Mouse (Mus musculus) brain, embryonic 14.5 days (tissue): Measurements from ENCODE around the gene AL731706.2. TPM values are rescaled to one million over a fixed set of nuclear protein-coding genes. Genes with fewer than 3 reads are reported as not detected.
"Not testable (repeated sequence)": the region's sequence is repeated elsewhere in the genome, so short reads cannot be mapped to it uniquely, and the experiment has no call there.

Source experiments
- DNase-seq: peaks from one replicate; pipeline ENCODE4 v3.0.0-alpha.2; 2011; ENCODE audit warnings: low read depth
- CTCF ChIP-seq: fragments of 200-500 bp; IDR thresholded peaks from 2 replicates; pipeline ENCODE4 v1.5.1; 2012; ENCODE audit warnings: inconsistent platforms, mild to moderate bottlenecking, moderate library complexity, borderline replicate concordance; ENCODE audit not compliant: insufficient read depth, insufficient read length; ENCODE audit errors: extremely low read depth
- POLR2A ChIP-seq: fragments of 200-500 bp; IDR thresholded peaks from 2 replicates; pipeline ENCODE4 v1.6.1; 2012; ENCODE audit warnings: mild to moderate bottlenecking, inconsistent platforms, borderline replicate concordance; ENCODE audit not compliant: poor library complexity, insufficient read depth, insufficient read length, severe bottlenecking; ENCODE audit errors: extremely low read depth
- polyA plus RNA-seq: library from polyadenylated mRNA; depleted of rRNA; stranded (reverse); fragments of >200 nt; gene quantifications from 2 replicates; pipeline ENCODE4 v1.2.3, GENCODE M21; 2012; rRNA removed

The AL731706.2 gene
- polyA plus RNA-seq, 1 experiment = not detected

DNA sequence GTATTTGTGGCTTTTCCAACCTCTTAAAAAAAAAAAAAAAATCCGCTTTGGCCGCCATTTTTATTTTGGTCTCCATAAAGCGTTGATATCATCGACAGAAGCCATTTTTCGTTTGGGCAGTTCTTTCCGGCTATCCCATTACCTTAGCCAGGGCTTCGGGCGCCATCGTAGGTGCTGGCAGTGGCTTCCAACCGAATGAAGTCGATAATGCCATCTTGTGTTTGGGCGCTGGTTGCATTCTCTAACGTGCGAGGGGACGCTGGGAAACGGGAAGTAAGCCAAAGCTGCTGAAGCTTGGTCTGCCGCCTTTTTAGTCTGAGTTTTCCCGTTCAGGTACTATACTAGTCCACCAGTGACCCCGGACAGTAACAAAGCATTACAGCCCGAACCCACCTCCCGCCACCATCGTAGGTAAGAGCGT lies 6.5 kb upstream of the AL731706.2 start:
- DNase-seq = peak; percentile 100
- peak; percentile 1; the same call in 1 of the 2 replicates for TF ChIP-seq CTCF
- peak; percentile 51; the same call in 1 of the 2 replicates for TF ChIP-seq POLR2A

- DNase-seq = peak; percentile 100
- TF ChIP-seq POLR2A (peak; percentile 63; the same call in 1 of the 2 replicates), CTCF (no peak)
Measured at GRCm38 (mm10) chr2:136891068-136891950, 5.8 kb upstream of the AL731706.2 start, which contains the start of the genes Slx4ip, AL731706.1 and Mkks. Gene Slx4ip (plus strand): TSS chr2:136891218. Gene AL731706.1 (minus strand): TSS chr2:136891389. Gene Mkks (minus strand): TSS chr2:136891389.

- DNase-seq = not testable (repeated sequence)
Measured at GRCm38 (mm10) chr2:136890716-136891067, 5.2 kb upstream of the AL731706.2 start.

DNA sequence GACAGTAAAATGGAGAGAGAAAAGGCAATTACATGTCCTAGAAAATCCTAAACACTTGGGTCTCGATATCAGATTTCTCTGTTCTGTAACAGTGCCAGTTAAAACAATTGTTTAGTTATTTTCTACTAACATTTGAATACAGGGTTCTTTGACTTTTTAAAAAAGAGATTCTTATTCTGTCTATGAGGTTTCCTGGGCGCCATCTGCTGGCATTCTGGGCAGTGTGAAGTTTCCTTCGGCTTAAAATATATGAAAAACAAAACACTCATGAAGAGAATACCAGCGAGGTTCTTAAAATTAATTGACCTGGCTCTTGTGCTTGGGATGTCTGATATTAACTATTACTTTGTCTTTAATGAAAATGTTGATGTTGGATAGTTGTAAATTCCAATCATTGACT lies 1.4 kb upstream of the AL731706.2 start:
- peak; percentile 66 for DNase-seq
- TF ChIP-seq POLR2A (no peak), CTCF (peak; percentile 52; the same call in 1 of the 2 replicates)

DNA sequence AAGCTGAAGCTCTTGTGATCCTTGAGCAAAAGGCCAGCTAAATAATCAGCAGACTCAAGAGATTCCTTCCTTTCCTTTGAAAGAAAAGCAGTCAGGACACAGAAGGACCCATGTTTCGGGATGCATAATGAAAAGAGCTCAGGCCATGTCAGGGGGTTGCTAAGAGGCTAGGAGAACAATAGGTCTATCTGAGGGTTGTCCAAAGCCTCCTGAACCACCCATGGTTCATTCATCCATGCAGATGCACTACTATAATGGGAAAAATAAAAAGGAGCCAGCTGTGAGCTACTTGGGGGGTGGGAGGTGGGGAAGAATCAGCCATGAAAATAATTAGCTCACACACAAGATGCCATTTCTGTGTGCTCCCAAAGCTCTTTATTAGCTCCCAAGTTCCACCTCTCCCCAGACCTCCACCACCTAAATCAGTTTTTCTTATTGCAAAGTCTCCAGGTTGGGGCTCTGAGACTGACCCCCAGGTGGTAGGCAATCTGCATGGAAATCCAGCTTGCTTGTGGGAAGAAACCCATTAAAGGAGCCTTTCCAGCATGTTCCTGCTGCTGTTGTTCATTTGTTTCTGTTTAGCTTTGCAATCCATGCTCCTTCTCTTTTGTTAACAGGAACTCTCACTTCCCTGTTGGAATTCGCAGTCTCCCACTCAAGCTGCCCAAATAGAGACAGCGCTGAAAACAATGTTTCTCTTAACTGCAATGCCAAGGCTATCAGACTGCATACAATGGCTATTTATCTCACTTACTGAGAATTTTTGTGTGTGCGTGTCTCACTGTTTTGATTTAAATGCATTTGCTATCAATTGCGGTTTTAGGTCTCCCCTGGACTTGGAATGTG lies 30.7 kb downstream of the AL731706.2 start:
- DNase-seq = peak; percentile 69
- TF ChIP-seq POLR2A (no peak), CTCF (no peak)

GRCm38 (mm10) chr2:136850366-136850765 lies 35.1 kb downstream of the AL731706.2 start:
- no peak for TF ChIP-seq CTCF
- DNase-seq = no peak

- no peak for TF ChIP-seq CTCF
- TF ChIP-seq POLR2A = no peak
Measured at GRCm38 (mm10) chr2:136837994-136838393, 47.5 kb downstream of the AL731706.2 start.

GRCm38 (mm10) chr2:136835882-136836281 lies 49.6 kb downstream of the AL731706.2 start:
- no peak for TF ChIP-seq POLR2A
- no peak for TF ChIP-seq CTCF
- DNase-seq = peak; percentile 53

More at GRCm38 (mm10) chr2:136837994-136838393, 47.5 kb downstream of the AL731706.2 start:
- no peak for DNase-seq

Other genes with a start within 250 kb of the AL731706.2 start
- 111 and 153 TPM in 2 replicates for gene Snap25, start 172.2 kb downstream of the AL731706.2 start, polyA plus RNA-seq
- 5.0 and 8.3 TPM in 2 replicates for gene Slx4ip, start 5.5 kb upstream of the AL731706.2 start, polyA plus RNA-seq
- 10.0 and 12.5 TPM in 2 replicates for gene AL731706.1, start 5.7 kb upstream of the AL731706.2 start, polyA plus RNA-seq
- 9.9 and 10.6 TPM in 2 replicates for gene Mkks, start 5.7 kb upstream of the AL731706.2 start, polyA plus RNA-seq
- gene Jag1, start 231.0 kb upstream of the AL731706.2 start, polyA plus RNA-seq = 3.6 and 13.0 TPM in 2 replicates